Mouse (Mus musculus) neural tube, embryonic 12.5 days (tissue): ENCODE results near the gene Gm44596. TPM values are rescaled to one million over a fixed set of nuclear protein-coding genes. Genes with fewer than 3 reads are reported as not detected.

Experiments
- ATAC-seq: fragments of 200-750 bp; cut with Nextera tagmentation; 2 replicates; pipeline ENCODE4 v1.8.0; 2017; ENCODE audit warnings: low read depth, mild to moderate bottlenecking, moderate TSS enrichment, moderate library complexity; ENCODE audit not compliant: low FRiP score
- H3K27ac ChIP-seq: fragments of 300-500 bp; sonication (generic); 2 replicates; pipeline ENCODE4 v1.5.1; 2016
- H3K27me3 ChIP-seq: fragments of 300-500 bp; sonication (generic); replicated peaks from 2 replicates; pipeline ENCODE4 v1.6.1; 2016; ENCODE audit warnings: mild to moderate bottlenecking
- H3K36me3 ChIP-seq: fragments of 300-500 bp; sonication (generic); 2 replicates; pipeline ENCODE4 v1.6.1; 2016; ENCODE audit warnings: mild to moderate bottlenecking
- H3K4me1 ChIP-seq: fragments of 300-500 bp; sonication (generic); 2 replicates; pipeline ENCODE4 v1.6.1; 2016
- H3K4me2 ChIP-seq: fragments of 300-500 bp; sonication (generic); replicated peaks from 2 replicates; pipeline ENCODE4 v1.6.1; 2016; ENCODE audit warnings: mild to moderate bottlenecking
- H3K4me3 ChIP-seq: fragments of 300-500 bp; sonication (generic); 2 replicates; pipeline ENCODE4 v1.5.1; 2016
- H3K9ac ChIP-seq: fragments of 300-500 bp; sonication (generic); 2 replicates; pipeline ENCODE4 v1.6.1; 2016; ENCODE audit warnings: mild to moderate bottlenecking
- H3K9me3 ChIP-seq: fragments of 300-500 bp; sonication (generic); 2 replicates; pipeline ENCODE4 v1.6.1; 2016; ENCODE audit warnings: mild to moderate bottlenecking
- WGBS: fragments of 180-500 bp; shearing (Covaris S2); methylation state at CpG from one replicate; pipeline ENCODE4 v1.1.7; 2016; 5-methylcytosine and 5-hydroxymethylcytosine counted together
- polyA plus RNA-seq: library from polyadenylated mRNA; unstranded; fragments of >200 nt; fragmentation: Nextera tagmentation; extraction: Ambion mirVana; gene quantifications from 2 replicates; pipeline ENCODE4 v1.2.1, GENCODE M21; 2016

Gene Gm44596
- polyA plus RNA-seq, 1 experiment from 2014 or later, result not detected

GRCm38 (mm10) chr6:128421036-128421435 is 45.7 kb downstream of the Gm44596 start:
- H3K4me1 ChIP-seq, result no peaks in the 10 kb centered on the region
- no peak overlapping the region for H3K4me2 ChIP-seq
- H3K27me3 ChIP-seq, result no peaks in the 10 kb centered on the region
- no peak overlapping the region for H3K9ac ChIP-seq
- no peak overlapping the region for H3K27ac ChIP-seq
- ATAC-seq, result no peak
- WGBS, result 86% methylated on average over 2 of the region's 2 CpGs
- H3K9me3 ChIP-seq, result no peaks in the 10 kb centered on the region
- H3K4me3 ChIP-seq, result no peak overlapping the region
- H3K36me3 ChIP-seq, result peaks cover 5% of the 10 kb centered on the region; the same call in 1 of the 2 replicates

- H3K4me3 ChIP-seq, result no peak overlapping the region
- no peak overlapping the region for H3K27ac ChIP-seq
- no peak for ATAC-seq
- no peaks in the 10 kb centered on the region for H3K4me1 ChIP-seq
- WGBS, result 87% methylated on average over 3 of the region's 3 CpGs
- H3K9ac ChIP-seq, result no peak overlapping the region
- no peaks in the 10 kb centered on the region for H3K27me3 ChIP-seq
- no peak overlapping the region for H3K4me2 ChIP-seq
- peaks cover 5% of the 10 kb centered on the region; the same call in 1 of the 2 replicates for H3K36me3 ChIP-seq
- no peaks in the 10 kb centered on the region for H3K9me3 ChIP-seq
Measured at GRCm38 (mm10) chr6:128421480-128421879, 46.2 kb downstream of the Gm44596 start.

GRCm38 (mm10) chr6:128423496-128424268 is 48.4 kb downstream of the Gm44596 start:
- 47% methylated on average over 15 of the region's 16 CpGs for WGBS
- H3K36me3 ChIP-seq, result peaks cover 12% of the 10 kb centered on the region
- H3K4me1 ChIP-seq, result no peaks in the 10 kb centered on the region
- peak overlapping the region; percentile 65 for H3K9ac ChIP-seq
- no peaks in the 10 kb centered on the region for H3K9me3 ChIP-seq
- H3K27me3 ChIP-seq, result no peaks in the 10 kb centered on the region
- no peak overlapping the region for H3K27ac ChIP-seq
- peak; percentile 34 for ATAC-seq
- H3K4me2 ChIP-seq, result peak overlapping the region; percentile 72
- H3K4me3 ChIP-seq, result peak overlapping the region; percentile 58

DNA sequence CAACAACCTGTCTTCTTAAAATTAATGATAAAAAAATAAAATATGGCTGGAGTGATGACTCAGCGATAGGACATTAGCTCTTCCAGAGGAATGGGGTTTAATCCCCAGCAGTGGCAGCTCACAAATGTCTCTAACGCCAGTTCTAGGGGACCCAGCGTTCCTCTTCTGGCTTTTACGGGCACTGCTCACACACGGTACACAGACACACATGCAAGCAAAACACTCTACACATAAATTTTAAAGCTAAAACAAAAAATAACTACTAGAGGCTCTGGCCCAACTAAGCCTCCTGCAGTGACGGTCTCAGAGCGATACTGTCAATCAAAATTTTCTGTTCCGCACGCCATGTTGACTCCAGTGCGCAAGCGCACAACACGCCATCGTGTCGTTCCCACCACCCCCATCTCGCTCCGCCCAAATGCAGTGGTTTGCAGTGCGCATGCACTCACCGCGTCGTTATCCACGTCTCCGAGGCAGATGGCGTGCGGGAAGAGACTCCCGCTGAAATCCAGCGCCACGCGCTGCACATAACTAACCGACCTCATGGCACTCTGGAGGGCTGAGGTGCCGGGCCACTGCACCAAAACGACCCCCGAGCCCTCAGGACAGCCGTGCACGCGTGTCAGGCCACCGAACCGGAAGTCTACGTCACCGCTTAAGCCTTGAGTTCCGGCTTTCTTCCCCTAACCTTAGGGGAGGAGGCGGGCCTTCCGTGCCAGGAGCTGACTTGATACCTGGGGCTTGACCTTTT is 49.1 kb downstream of the Gm44596 start, which contains the start of gene Itfg2:
TSS of gene Itfg2 (minus strand) at position 663 of the 751 bp plus-strand sequence.
- under 1% methylated on average over 42 of the region's 42 CpGs for WGBS
- Histone ChIP-seq H3K27me3 (no peaks in the 10 kb centered on the region), H3K4me2 (peak within 1 kb of the TSS; percentile 72), H3K36me3 (peaks cover 19% of the 10 kb centered on the region), H3K4me3 (peak within 1 kb of the TSS; percentile 58), H3K9me3 (no peaks in the 10 kb centered on the region), H3K4me1 (no peaks in the 10 kb centered on the region), H3K9ac (peak within 1 kb of the TSS; percentile 65), H3K27ac (peak within 1 kb of the TSS; percentile 85)
- peak; percentile 94 for ATAC-seq

DNA sequence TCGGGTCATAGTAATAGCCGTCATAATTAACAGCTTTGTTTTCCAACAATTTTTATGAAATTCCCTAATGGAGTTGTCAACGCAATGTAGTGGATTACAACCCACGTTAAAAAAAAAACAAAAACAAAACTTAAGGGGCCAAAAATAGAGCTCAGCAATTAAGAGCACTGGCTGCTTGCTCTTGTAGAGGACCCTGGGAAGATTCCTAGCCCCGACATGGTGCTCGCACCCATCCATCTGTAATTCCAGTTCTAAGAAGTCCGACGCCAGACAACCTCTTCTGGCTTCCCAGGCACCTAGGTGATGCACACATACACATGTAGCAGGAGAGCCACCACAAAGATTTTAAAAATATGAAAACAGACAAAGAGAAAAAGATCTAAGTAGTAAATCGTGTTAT is 49.7 kb downstream of the Gm44596 start:
- H3K4me2 ChIP-seq, result peak overlapping the region; percentile 72
- H3K9me3 ChIP-seq, result no peaks in the 10 kb centered on the region
- WGBS, result 21% methylated on average over 9 of the region's 9 CpGs
- H3K27ac ChIP-seq, result 0 out of 2 replicates have a peak overlapping the region, but pooled peaks have one; percentile 85
- H3K4me3 ChIP-seq, result peak overlapping the region; percentile 58
- no peaks in the 10 kb centered on the region for H3K27me3 ChIP-seq
- H3K36me3 ChIP-seq, result peaks cover 20% of the 10 kb centered on the region
- peak overlapping the region; percentile 65; the same call in 1 of the 2 replicates for H3K9ac ChIP-seq
- ATAC-seq, result no peak; the same call in 1 of the 2 replicates
- no peaks in the 10 kb centered on the region for H3K4me1 ChIP-seq

DNA sequence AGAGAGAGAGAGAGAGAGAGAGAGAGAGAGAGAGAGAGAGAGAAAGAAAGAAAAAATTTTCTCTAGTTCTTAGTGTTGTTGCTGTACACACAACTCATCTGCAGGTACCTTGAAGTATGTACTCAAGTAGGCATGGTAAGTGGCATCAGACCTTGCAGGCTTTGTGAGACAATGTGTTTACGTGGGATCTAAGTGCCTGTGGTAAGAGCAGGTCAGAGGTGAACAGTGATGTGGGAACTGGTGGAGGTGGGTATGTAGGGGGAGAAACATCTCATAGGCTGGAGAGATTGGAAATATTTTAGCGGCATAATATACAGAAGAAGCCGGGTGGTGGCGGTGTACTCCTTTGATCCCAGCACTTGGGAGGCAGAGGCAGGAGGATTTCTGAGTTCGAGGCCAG is 52.3 kb downstream of the Gm44596 start:
- H3K4me2 ChIP-seq, result no peak overlapping the region
- H3K9ac ChIP-seq, result no peak overlapping the region
- peaks cover 43% of the 10 kb centered on the region for H3K36me3 ChIP-seq
- no peak for ATAC-seq
- no peaks in the 10 kb centered on the region for H3K9me3 ChIP-seq
- H3K4me3 ChIP-seq, result no peak overlapping the region
- H3K4me1 ChIP-seq, result no peaks in the 10 kb centered on the region
- no peak overlapping the region for H3K27ac ChIP-seq
- 92% methylated on average over 5 of the region's 5 CpGs for WGBS
- H3K27me3 ChIP-seq, result no peaks in the 10 kb centered on the region

GRCm38 (mm10) chr6:128429300-128429699 is 54.0 kb downstream of the Gm44596 start:
- no peak overlapping the region for H3K27ac ChIP-seq
- H3K9ac ChIP-seq, result no peak overlapping the region
- H3K9me3 ChIP-seq, result no peaks in the 10 kb centered on the region
- no peaks in the 10 kb centered on the region for H3K4me1 ChIP-seq
- ATAC-seq, result no peak
- no peaks in the 10 kb centered on the region for H3K27me3 ChIP-seq
- no peak overlapping the region for H3K4me3 ChIP-seq
- H3K36me3 ChIP-seq, result peaks cover 60% of the 10 kb centered on the region
- 100% methylated on average over 2 of the region's 2 CpGs for WGBS
- no peak overlapping the region for H3K4me2 ChIP-seq

- Histone ChIP-seq H3K9me3 (no peaks in the 10 kb centered on the region), H3K27ac (no peak overlapping the region), H3K4me3 (no peak overlapping the region), H3K27me3 (no peaks in the 10 kb centered on the region), H3K9ac (no peak overlapping the region), H3K4me1 (no peaks in the 10 kb centered on the region), H3K36me3 (peaks cover 65% of the 10 kb centered on the region), H3K4me2 (no peak overlapping the region)
- no peak for ATAC-seq
- WGBS, result 91% methylated on average over 6 of the region's 6 CpGs
Measured at GRCm38 (mm10) chr6:128429826-128430225, 54.5 kb downstream of the Gm44596 start.

DNA sequence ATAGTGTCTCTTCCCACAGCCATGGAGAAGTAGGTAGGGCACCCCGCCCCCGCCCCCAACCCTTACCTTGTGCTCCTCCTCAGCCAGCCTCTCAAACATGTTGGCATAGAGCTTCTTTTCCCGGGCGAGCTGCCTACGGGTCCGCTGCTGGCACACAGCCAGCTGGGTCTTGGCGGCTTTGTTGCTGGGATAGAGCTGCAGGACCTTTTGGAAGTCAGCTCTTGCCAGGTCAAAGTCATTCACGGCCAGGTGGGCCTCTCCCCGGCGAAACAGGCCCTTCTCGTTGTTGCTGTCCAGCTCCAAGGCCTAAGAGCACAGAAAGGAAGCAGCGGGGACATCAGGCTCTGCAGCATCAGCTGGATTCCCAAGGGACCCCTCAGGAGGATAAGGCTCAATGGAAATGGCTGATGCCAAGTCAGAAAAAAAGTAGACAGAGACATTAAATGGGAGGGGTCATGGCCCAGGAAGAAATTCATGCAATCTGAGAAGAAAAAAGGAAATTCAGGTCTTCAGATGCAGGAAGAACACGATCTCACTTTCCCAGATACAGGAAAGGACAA is 57.1 kb downstream of the Gm44596 start:
- no peak overlapping the region for H3K9ac ChIP-seq
- H3K27me3 ChIP-seq, result no peaks in the 10 kb centered on the region
- WGBS, result 91% methylated on average over 13 of the region's 13 CpGs
- H3K4me3 ChIP-seq, result no peak overlapping the region
- H3K9me3 ChIP-seq, result no peaks in the 10 kb centered on the region
- H3K4me1 ChIP-seq, result peaks cover 11% of the 10 kb centered on the region; the same call in 1 of the 2 replicates
- ATAC-seq, result no peak
- no peak overlapping the region for H3K4me2 ChIP-seq
- no peak overlapping the region for H3K27ac ChIP-seq
- peaks cover 81% of the 10 kb centered on the region for H3K36me3 ChIP-seq

DNA sequence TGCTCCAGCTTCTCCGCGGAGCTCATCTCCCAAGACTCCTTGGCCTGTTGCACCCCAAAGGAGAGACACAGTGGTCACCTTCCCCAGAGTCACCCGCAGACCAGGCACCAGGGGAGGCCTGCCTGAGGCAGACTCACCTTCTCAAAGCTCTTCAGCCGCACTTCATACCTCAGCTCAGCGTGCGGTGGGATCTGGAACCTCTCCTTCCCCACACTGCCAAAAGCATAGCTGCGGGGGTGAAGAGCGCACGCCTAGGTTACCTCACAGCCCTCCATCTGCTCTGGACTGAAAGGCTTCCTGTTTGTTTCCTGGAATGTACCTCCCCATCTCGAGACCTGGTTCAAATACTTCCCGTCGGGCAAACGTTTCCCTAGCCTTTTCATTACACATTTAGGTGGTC is 58.3 kb downstream of the Gm44596 start:
- H3K9ac ChIP-seq, result no peak overlapping the region
- H3K4me3 ChIP-seq, result no peak overlapping the region
- H3K9me3 ChIP-seq, result no peaks in the 10 kb centered on the region
- no peaks in the 10 kb centered on the region for H3K27me3 ChIP-seq
- ATAC-seq, result no peak
- H3K27ac ChIP-seq, result no peak overlapping the region
- 96% methylated on average over 13 of the region's 13 CpGs for WGBS
- H3K36me3 ChIP-seq, result peaks cover 75% of the 10 kb centered on the region
- H3K4me2 ChIP-seq, result no peak overlapping the region
- H3K4me1 ChIP-seq, result peaks cover 12% of the 10 kb centered on the region; the same call in 1 of the 2 replicates

- Histone ChIP-seq H3K27me3 (no peaks in the 10 kb centered on the region), H3K9ac (no peak overlapping the region), H3K27ac (no peak overlapping the region), H3K4me1 (peaks cover 17% of the 10 kb centered on the region; the same call in 1 of the 2 replicates), H3K9me3 (no peaks in the 10 kb centered on the region), H3K36me3 (peaks cover 58% of the 10 kb centered on the region), H3K4me2 (no peak overlapping the region), H3K4me3 (no peak overlapping the region)
- no peak for ATAC-seq
- WGBS, result 95% methylated on average over 5 of the region's 5 CpGs
Measured at GRCm38 (mm10) chr6:128435474-128435873, 60.2 kb downstream of the Gm44596 start.
